Mouse (Mus musculus): ENCODE measurements around the gene Gria2. TPM values are rescaled to one million over a fixed set of nuclear protein-coding genes. Genes with fewer than 3 reads are reported as not detected.

The Gria2 gene
- polyA plus RNA-seq, 1 experiment from 2014 or later, result not detected

GRCm38 (mm10) chr3:80708992-80709391 is 93.6 kb downstream of the Gria2 start:
- no peak overlapping the region for H3K9ac ChIP-seq (replicated peaks)
- no peak for ATAC-seq
- H3K4me2 ChIP-seq (ENCODE audit: low read depth, low read length), result no peak overlapping the region
- no peak for DNase-seq
- no peak for TF ChIP-seq CTCF (IDR thresholded peaks at IDR 0.05; ENCODE audit: low read depth)
- no peak for TF ChIP-seq EP300 (IDR thresholded peaks at IDR 0.05; ENCODE audit: low read depth)
- H3K27ac ChIP-seq (ENCODE audit: low read depth), result no peak overlapping the region
- no peaks in the 10 kb centered on the region for H3K9me3 ChIP-seq (ENCODE audit: low read length)
- no peak overlapping the region for H3K4me3 ChIP-seq (ENCODE audit: low read depth, low read length)
- H3K4me1 ChIP-seq (ENCODE audit: insufficient read depth), result 0 out of 2 replicates have a peak, but pooled peaks cover 2% of the 10 kb centered on the region
- H3K27me3 ChIP-seq (ENCODE audit: insufficient read depth, low read length), result no peaks in the 10 kb centered on the region
- H3K36me3 ChIP-seq (replicated peaks; ENCODE audit: insufficient read depth, low read length), result no peaks in the 10 kb centered on the region

GRCm38 (mm10) chr3:80702173-80702572 is 100.5 kb downstream of the Gria2 start:
- TF ChIP-seq CTCF (IDR thresholded peaks at IDR 0.05; ENCODE audit: low read depth) (no peak), EP300 (IDR thresholded peaks at IDR 0.05; ENCODE audit: low read depth) (no peak)
- Histone ChIP-seq H3K4me2 (ENCODE audit: low read depth, low read length) (no peak overlapping the region), H3K36me3 (replicated peaks; ENCODE audit: insufficient read depth, low read length) (no peaks in the 10 kb centered on the region), H3K4me3 (ENCODE audit: low read depth, low read length) (no peak overlapping the region), H3K9me3 (ENCODE audit: low read length) (no peaks in the 10 kb centered on the region), H3K9ac (replicated peaks) (no peak overlapping the region), H3K27ac (ENCODE audit: low read depth) (no peak overlapping the region), H3K4me1 (ENCODE audit: insufficient read depth) (no peaks in the 10 kb centered on the region), H3K27me3 (ENCODE audit: insufficient read depth, low read length) (no peaks in the 10 kb centered on the region)
- DNase-seq (no peak), ATAC-seq (no peak)
- WGBS (ENCODE audit: insufficient replicate concordance), result 85% methylated on average over 3 of the region's 3 CpGs

- 81% methylated on average over 4 of the region's 4 CpGs for WGBS (ENCODE audit: insufficient replicate concordance)
- Histone ChIP-seq H3K9me3 (ENCODE audit: low read length) (no peaks in the 10 kb centered on the region), H3K4me1 (ENCODE audit: insufficient read depth) (no peaks in the 10 kb centered on the region), H3K4me2 (ENCODE audit: low read depth, low read length) (no peak overlapping the region), H3K9ac (replicated peaks) (no peak overlapping the region), H3K4me3 (ENCODE audit: low read depth, low read length) (no peak overlapping the region), H3K27ac (ENCODE audit: low read depth) (no peak overlapping the region), H3K36me3 (replicated peaks; ENCODE audit: insufficient read depth, low read length) (no peaks in the 10 kb centered on the region), H3K27me3 (ENCODE audit: insufficient read depth, low read length) (no peaks in the 10 kb centered on the region)
- ATAC-seq (no peak), DNase-seq (no peak)
- TF ChIP-seq CTCF (IDR thresholded peaks at IDR 0.05; ENCODE audit: low read depth) (no peak), EP300 (IDR thresholded peaks at IDR 0.05; ENCODE audit: low read depth) (no peak)
These were observed 105.1 kb downstream of the Gria2 start for GRCm38 (mm10) chr3:80697523-80697922.

- Histone ChIP-seq H3K36me3 (replicated peaks; ENCODE audit: insufficient read depth, low read length) (no peaks in the 10 kb centered on the region), H3K4me2 (ENCODE audit: low read depth, low read length) (no peak overlapping the region), H3K9me3 (ENCODE audit: low read length) (no peaks in the 10 kb centered on the region), H3K27me3 (ENCODE audit: insufficient read depth, low read length) (no peaks in the 10 kb centered on the region), H3K9ac (replicated peaks) (no peak overlapping the region), H3K27ac (ENCODE audit: low read depth) (no peak overlapping the region), H3K4me1 (ENCODE audit: insufficient read depth) (no peaks in the 10 kb centered on the region), H3K4me3 (ENCODE audit: low read depth, low read length) (no peak overlapping the region)
- DNase-seq (no peak), ATAC-seq (no peak)
- WGBS (ENCODE audit: insufficient replicate concordance), result 87% methylated on average over 8 of the region's 8 CpGs
- no peak for TF ChIP-seq EP300 (IDR thresholded peaks at IDR 0.05; ENCODE audit: low read depth)
- no peak for TF ChIP-seq CTCF (IDR thresholded peaks at IDR 0.05; ENCODE audit: low read depth)
These were observed 107.7 kb downstream of the Gria2 start for GRCm38 (mm10) chr3:80694965-80695364.

- 66% methylated on average over 5 of the region's 5 CpGs for WGBS (ENCODE audit: insufficient replicate concordance)
- Histone ChIP-seq H3K27ac (ENCODE audit: low read depth) (no peak overlapping the region), H3K9me3 (ENCODE audit: low read length) (no peaks in the 10 kb centered on the region), H3K4me2 (ENCODE audit: low read depth, low read length) (no peak overlapping the region), H3K36me3 (replicated peaks; ENCODE audit: insufficient read depth, low read length) (no peaks in the 10 kb centered on the region), H3K4me1 (ENCODE audit: insufficient read depth) (no peaks in the 10 kb centered on the region), H3K9ac (replicated peaks) (no peak overlapping the region), H3K4me3 (ENCODE audit: low read depth, low read length) (no peak overlapping the region), H3K27me3 (ENCODE audit: insufficient read depth, low read length) (no peaks in the 10 kb centered on the region)
- no peak for DNase-seq
- ATAC-seq, result no peak
- TF ChIP-seq EP300 (IDR thresholded peaks at IDR 0.05; ENCODE audit: low read depth), result no peak
- no peak for TF ChIP-seq CTCF (IDR thresholded peaks at IDR 0.05; ENCODE audit: low read depth)
These were observed 137.5 kb downstream of the Gria2 start for GRCm38 (mm10) chr3:80665105-80665504.

- ATAC-seq, result no peak
- TF ChIP-seq CTCF (IDR thresholded peaks at IDR 0.05; ENCODE audit: low read depth) (no peak), EP300 (IDR thresholded peaks at IDR 0.05; ENCODE audit: low read depth) (no peak)
- DNase-seq, result no peak
- H3K27me3 ChIP-seq (ENCODE audit: insufficient read depth, low read length), result no peaks in the 10 kb centered on the region
- no peak overlapping the region for H3K9ac ChIP-seq (replicated peaks)
- 53% methylated on average over 2 of the region's 2 CpGs for WGBS (ENCODE audit: insufficient replicate concordance)
- no peak overlapping the region for H3K27ac ChIP-seq (ENCODE audit: low read depth)
- H3K4me1 ChIP-seq (ENCODE audit: insufficient read depth), result no peaks in the 10 kb centered on the region
- no peak overlapping the region for H3K4me3 ChIP-seq (ENCODE audit: low read depth, low read length)
- H3K9me3 ChIP-seq (ENCODE audit: low read length), result no peaks in the 10 kb centered on the region
- no peak overlapping the region for H3K4me2 ChIP-seq (ENCODE audit: low read depth, low read length)
- no peaks in the 10 kb centered on the region for H3K36me3 ChIP-seq (replicated peaks; ENCODE audit: insufficient read depth, low read length)
These were observed 139.3 kb downstream of the Gria2 start for GRCm38 (mm10) chr3:80663293-80663692.

GRCm38 (mm10) chr3:80661838-80662237 is 140.8 kb downstream of the Gria2 start:
- Histone ChIP-seq H3K4me2 (ENCODE audit: low read depth, low read length) (no peak overlapping the region), H3K27ac (ENCODE audit: low read depth) (no peak overlapping the region), H3K4me3 (ENCODE audit: low read depth, low read length) (no peak overlapping the region), H3K4me1 (ENCODE audit: insufficient read depth) (no peaks in the 10 kb centered on the region), H3K27me3 (ENCODE audit: insufficient read depth, low read length) (no peaks in the 10 kb centered on the region), H3K36me3 (replicated peaks; ENCODE audit: insufficient read depth, low read length) (no peaks in the 10 kb centered on the region), H3K9me3 (ENCODE audit: low read length) (no peaks in the 10 kb centered on the region), H3K9ac (replicated peaks) (no peak overlapping the region)
- no peak for TF ChIP-seq CTCF (IDR thresholded peaks at IDR 0.05; ENCODE audit: low read depth)
- no peak for TF ChIP-seq EP300 (IDR thresholded peaks at IDR 0.05; ENCODE audit: low read depth)
- ATAC-seq (no peak), DNase-seq (no peak)
- 66% methylated on average over 3 of the region's 3 CpGs for WGBS (ENCODE audit: insufficient replicate concordance)
